Mouse (Mus musculus) heart, postnatal 0 days (tissue): ENCODE measurements at regions not wholly inside any gene's neighbourhood (a gene's known extent, or its start where the extent isn't known, plus 50 kb on each side); places are given as distances from the start of the nearest gene placed in this dataset.

Source experiments
- ATAC-seq: fragments of 200-750 bp; cut with Nextera tagmentation; 2 replicates; pipeline ENCODE4 v1.8.0; 2017; ENCODE audit warnings: low read depth, moderate number of reproducible peaks, moderate library complexity; ENCODE audit not compliant: insufficient read depth
- DNase-seq: peaks from one replicate; pipeline ENCODE4 v3.0.0-alpha.2; 2016; ENCODE audit warnings: low spot score
- H3K27ac ChIP-seq: fragments of 300-500 bp; sonication (generic); 2 replicates; pipeline ENCODE4 v1.5.1; 2014; ENCODE audit warnings: low read depth, mild to moderate bottlenecking
- H3K27me3 ChIP-seq: fragments of 300-500 bp; sonication (generic); 2 replicates; pipeline ENCODE4 v1.6.1; 2014; ENCODE audit warnings: low read length, mixed read lengths; ENCODE audit not compliant: control insufficient read depth, insufficient read depth
- H3K36me3 ChIP-seq: fragments of 300-500 bp; sonication (generic); replicated peaks from 2 replicates; pipeline ENCODE4 v1.6.1; 2014; ENCODE audit warnings: low read length, mixed read lengths; ENCODE audit not compliant: control insufficient read depth, insufficient read depth
- H3K4me1 ChIP-seq: fragments of 300-500 bp; sonication (generic); 2 replicates; pipeline ENCODE4 v1.6.1; 2014; ENCODE audit warnings: antibody characterized with exemption; ENCODE audit not compliant: control insufficient read depth, insufficient read depth
- H3K4me2 ChIP-seq: fragments of 300-500 bp; sonication (generic); 2 replicates; pipeline ENCODE4 v1.6.1; 2014; ENCODE audit warnings: low read depth, mild to moderate bottlenecking, low read length, moderate library complexity
- H3K4me3 ChIP-seq: fragments of 300-500 bp; sonication (generic); 2 replicates; pipeline ENCODE4 v1.5.1; 2014; ENCODE audit warnings: low read depth, low read length
- H3K9ac ChIP-seq: fragments of 300-500 bp; sonication (generic); replicated peaks from 2 replicates; pipeline ENCODE4 v1.6.1; 2014; ENCODE audit warnings: low read depth, low read length, mixed read lengths
- H3K9me3 ChIP-seq: fragments of 300-500 bp; sonication (generic); replicated peaks from 2 replicates; pipeline ENCODE4 v1.6.1; 2016; ENCODE audit warnings: low read length; ENCODE audit not compliant: control insufficient read depth
- CTCF ChIP-seq: IDR thresholded peaks from 2 replicates; pipeline ENCODE4 v1.5.1; 2016; ENCODE audit warnings: antibody characterized with exemption, control low read depth, low read depth
- EP300 ChIP-seq: IDR thresholded peaks from 2 replicates; pipeline ENCODE4 v1.6.1; 2016; ENCODE audit warnings: antibody characterized with exemption, low read depth
- WGBS: fragments of 180-500 bp; shearing (Covaris S2); extraction: QIAGEN DNeasy Blood & Tissue Kit; methylation state at CpG from one replicate; pipeline ENCODE4 v1.1.7; 2014; 5-methylcytosine and 5-hydroxymethylcytosine counted together

DNA sequence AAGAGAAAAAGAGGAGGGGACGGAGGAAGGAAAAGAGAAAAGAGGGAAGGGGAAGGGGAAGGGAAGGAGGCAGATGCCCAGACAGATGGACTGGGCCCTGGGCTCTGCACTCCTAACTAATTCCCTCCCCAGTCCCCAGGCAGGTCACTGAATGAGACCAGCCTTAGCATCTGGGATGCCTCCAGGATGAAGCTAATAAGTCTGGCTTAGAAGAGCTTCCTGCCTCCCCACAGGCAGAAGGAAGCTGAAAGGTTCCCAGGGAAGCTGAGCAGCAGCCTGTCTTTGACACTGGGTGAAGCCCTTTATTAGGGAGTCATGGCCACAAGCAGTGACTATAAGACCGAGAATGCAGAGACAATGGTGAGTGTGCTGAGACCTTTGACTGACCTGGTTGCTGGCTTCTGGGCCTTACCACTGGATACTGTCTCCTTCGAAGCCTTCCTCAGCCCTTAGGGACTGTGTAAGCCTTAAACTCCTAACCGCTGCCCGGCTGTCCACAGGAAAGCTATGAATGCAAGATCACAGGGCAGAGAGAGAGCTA, 76.7 kb upstream of the Bod1 start:
- Histone ChIP-seq H3K27me3 (no peaks in the 10 kb centered on the region), H3K27ac (peak overlapping the region; percentile 47; the same call in 1 of the 2 replicates), H3K36me3 (no peaks in the 10 kb centered on the region), H3K4me1 (no peaks in the 10 kb centered on the region), H3K4me2 (no peak overlapping the region), H3K4me3 (no peak overlapping the region), H3K9me3 (no peaks in the 10 kb centered on the region), H3K9ac (no peak overlapping the region)
- 71% methylated on average over 5 of the region's 5 CpGs for WGBS
- TF ChIP-seq CTCF: no peak
- no peak for DNase-seq
- ATAC-seq: peak; percentile 37; the same call in 1 of the 2 replicates

DNA sequence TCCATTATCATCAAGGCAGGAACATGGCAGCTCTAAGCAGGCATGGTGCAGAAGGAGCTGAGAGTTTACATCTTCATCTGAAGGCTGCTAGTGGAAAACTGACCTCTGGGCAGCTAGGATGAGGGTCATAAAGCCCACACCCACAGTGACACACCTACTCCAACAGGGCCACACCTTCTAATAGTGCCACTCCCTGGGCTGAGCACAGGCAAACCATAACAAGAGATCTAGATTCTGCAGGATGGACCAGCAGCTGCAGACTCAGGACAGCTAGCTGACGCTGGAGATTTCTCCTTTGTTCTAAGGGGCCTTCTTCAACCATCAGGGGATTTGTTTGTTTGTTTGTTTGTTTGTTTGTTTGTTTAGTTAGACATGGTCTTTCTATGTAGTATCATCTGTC, 79.6 kb upstream of the Bod1 start:
- Histone ChIP-seq H3K9ac (no peak overlapping the region), H3K27ac (no peak overlapping the region), H3K4me3 (no peak overlapping the region), H3K27me3 (no peaks in the 10 kb centered on the region), H3K4me1 (no peaks in the 10 kb centered on the region), H3K4me2 (no peak overlapping the region), H3K9me3 (no peaks in the 10 kb centered on the region), H3K36me3 (no peaks in the 10 kb centered on the region)
- ATAC-seq (no peak), DNase-seq (no peak)
- TF ChIP-seq CTCF (no peak), EP300 (no peak)
- 90% methylated on average over 1 of the region's 1 CpGs for whole genome bisulfite sequencing

DNA sequence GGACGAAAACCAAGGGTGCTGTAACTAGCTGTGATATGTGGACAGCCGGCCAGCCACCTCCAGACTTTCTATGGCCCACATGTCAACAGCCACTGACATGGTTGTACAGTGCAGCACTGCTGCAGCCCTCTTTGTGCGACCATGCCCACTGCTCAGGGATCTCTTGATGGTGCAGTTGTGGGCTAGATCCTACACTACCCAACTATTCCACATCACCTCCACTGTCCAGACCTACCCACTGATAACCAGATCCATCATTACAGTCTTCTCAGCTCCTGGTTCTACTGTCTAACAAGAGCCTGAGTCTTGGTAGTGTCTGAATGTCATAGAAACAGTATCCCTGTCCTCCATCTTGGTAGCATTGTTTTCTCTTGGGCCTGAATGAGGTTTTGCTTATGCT, 81.5 kb upstream of the Bod1 start:
- Histone ChIP-seq H3K4me1 (no peaks in the 10 kb centered on the region), H3K9me3 (no peaks in the 10 kb centered on the region), H3K27me3 (no peaks in the 10 kb centered on the region), H3K9ac (no peak overlapping the region), H3K4me2 (no peak overlapping the region), H3K27ac (no peak overlapping the region), H3K36me3 (no peaks in the 10 kb centered on the region), H3K4me3 (no peak overlapping the region)
- ATAC-seq: no peak
- WGBS: 84% methylated on average over 3 of the region's 3 CpGs
- TF ChIP-seq EP300 (no peak), CTCF (no peak)
- DNase-seq: no peak

DNA sequence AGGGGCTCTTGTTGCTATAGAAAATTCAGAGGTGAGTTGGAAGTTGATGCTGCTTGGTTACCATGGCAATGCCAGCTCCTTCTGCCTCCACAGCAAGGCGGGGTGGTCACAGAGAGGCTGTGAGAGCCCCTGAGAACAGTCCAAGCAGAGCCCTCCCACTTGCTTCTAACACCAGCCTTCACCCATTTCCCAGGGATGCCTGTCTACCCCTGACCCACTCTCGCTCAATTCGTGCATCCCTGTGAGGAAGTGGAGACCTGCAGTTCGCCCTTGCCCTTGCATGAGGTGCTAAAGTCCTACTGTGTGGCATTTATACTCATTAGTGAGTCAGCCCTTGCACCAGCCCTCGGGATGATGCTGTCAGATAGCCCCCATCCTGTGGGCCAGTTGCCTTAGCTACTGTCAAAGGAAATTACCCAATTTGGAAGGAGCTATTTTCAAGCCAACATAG, 82.1 kb upstream of the Bod1 start:
- Histone ChIP-seq H3K4me1 (no peaks in the 10 kb centered on the region), H3K9me3 (no peaks in the 10 kb centered on the region), H3K27me3 (no peaks in the 10 kb centered on the region), H3K36me3 (no peaks in the 10 kb centered on the region), H3K9ac (no peak overlapping the region), H3K27ac (no peak overlapping the region), H3K4me2 (no peak overlapping the region), H3K4me3 (no peak overlapping the region)
- ATAC-seq (no peak), DNase-seq (no peak)
- 33% methylated on average over 5 of the region's 5 CpGs for WGBS
- TF ChIP-seq CTCF (no peak), EP300 (no peak)

DNA sequence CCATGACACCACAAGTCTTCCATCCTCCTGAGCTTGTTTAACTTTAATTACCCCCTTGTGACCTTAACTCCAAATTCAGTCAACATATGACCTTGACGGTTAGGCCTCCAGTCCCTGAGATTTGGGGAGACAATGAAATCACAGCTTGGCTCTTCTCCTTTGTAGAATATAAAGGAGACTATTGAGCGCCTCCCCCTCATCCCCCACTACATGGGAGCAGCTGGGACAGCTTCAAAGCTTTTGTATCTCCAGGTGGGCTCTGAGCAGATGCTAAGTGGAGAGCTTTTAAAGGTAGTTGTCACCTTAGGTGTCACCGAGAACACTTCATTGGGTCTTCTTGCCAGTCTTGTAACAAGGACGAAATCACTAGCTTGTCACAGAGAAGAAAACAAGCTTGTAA, 82.7 kb upstream of the Bod1 start:
- Histone ChIP-seq H3K4me3 (no peak overlapping the region), H3K36me3 (no peaks in the 10 kb centered on the region), H3K9me3 (no peaks in the 10 kb centered on the region), H3K4me2 (no peak overlapping the region), H3K27me3 (no peaks in the 10 kb centered on the region), H3K9ac (no peak overlapping the region), H3K4me1 (no peaks in the 10 kb centered on the region; the same call in 1 of the 2 replicates), H3K27ac (no peak overlapping the region)
- no peak for DNase-seq
- TF ChIP-seq CTCF: no peak
- TF ChIP-seq EP300: no peak
- WGBS: 64% methylated on average over 4 of the region's 4 CpGs
- ATAC-seq: no peak

DNA sequence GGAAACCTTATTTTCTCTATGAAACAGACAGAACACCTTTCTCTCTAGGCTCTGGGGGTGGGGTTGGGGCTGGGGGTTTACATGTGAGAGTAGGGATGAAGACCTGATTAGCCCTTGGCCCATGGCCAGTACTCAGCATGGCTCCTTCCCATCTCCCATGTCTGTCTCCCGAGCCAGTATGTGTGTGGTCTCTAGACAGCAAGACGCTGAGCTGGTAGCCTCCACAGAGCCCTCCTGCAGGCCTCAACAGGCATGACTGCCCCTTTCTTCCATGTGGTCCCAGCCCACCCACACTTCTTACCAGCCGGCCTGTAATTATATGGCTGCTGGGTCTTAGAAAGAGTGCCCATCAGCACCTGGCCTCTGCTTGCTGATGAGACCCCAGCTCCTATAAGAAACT, 84.2 kb upstream of the Bod1 start:
- no peak for TF ChIP-seq EP300
- no peak for TF ChIP-seq CTCF
- no peak for ATAC-seq
- Histone ChIP-seq H3K9me3 (no peaks in the 10 kb centered on the region), H3K36me3 (no peaks in the 10 kb centered on the region), H3K27me3 (no peaks in the 10 kb centered on the region), H3K9ac (no peak overlapping the region), H3K4me2 (no peak overlapping the region), H3K4me3 (no peak overlapping the region), H3K4me1 (peaks cover 10% of the 10 kb centered on the region), H3K27ac (no peak overlapping the region)
- no peak for DNase-seq
- WGBS: 78% methylated on average over 3 of the region's 3 CpGs
